Mouse (Mus musculus): Measurements from ENCODE around the gene Ipo11.

DNA sequence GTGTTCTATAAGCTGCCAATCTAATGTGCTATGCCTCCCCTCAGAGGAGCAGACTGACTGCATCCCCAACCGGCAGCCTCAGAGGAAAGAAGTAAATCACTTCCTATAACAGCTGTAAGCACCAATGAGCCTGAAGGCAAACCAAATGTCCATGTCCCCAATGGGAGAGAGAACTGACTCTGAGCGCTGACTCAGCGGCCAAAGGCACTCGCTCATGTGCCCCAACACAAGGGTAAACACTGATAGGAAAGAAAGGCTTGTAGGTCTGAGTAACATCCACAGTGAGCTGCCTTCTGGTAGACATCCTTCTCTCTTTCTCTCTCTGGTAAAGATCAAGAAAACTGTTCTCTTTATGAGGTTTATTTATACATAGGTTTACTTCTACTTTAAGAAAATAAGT lies 94.2 kb downstream of the Ipo11 start:
- TF ChIP-seq CTCF (IDR thresholded peaks at IDR 0.05; ENCODE audit: low read depth, low read length) (no peak), POLR2A (IDR thresholded peaks at IDR 0.05; ENCODE audit: extremely low read depth, insufficient read depth, low read length) (no peak)
